Mouse (Mus musculus) MEL (cell line): ENCODE results near the gene Olfr694. TPM values are rescaled to one million over a fixed set of nuclear protein-coding genes. Genes with fewer than 3 reads are reported as not detected.

ENCODE experiments used
- DNase-seq: peaks from one replicate; pipeline ENCODE4 v3.0.0; 2011; ENCODE audit warnings: low read depth, low spot score
- H3K27ac ChIP-seq: 2 replicates; pipeline ENCODE4 v1.5.1; 2012; ENCODE audit warnings: low read depth, mild to moderate bottlenecking, control low read depth, low read length, moderate library complexity; ENCODE audit not compliant: control insufficient read depth
- H3K27me3 ChIP-seq, 2 experiments: fragments of 150-350 bp in 1 of 2; sonication (generic) in 1 of 2; 2 replicates each; pipeline ENCODE4 v1.6.1; 2012; ENCODE audit warnings: low read length in 2 of 2, mild to moderate bottlenecking in 2 of 2, improper control_type of control experiment in 1 of 2, moderate library complexity in 1 of 2; ENCODE audit not compliant: insufficient read depth in 2 of 2, control insufficient read depth in 1 of 2
- H3K36me3 ChIP-seq, 2 experiments: 2 replicates each; pipeline ENCODE4 v1.6.1; 2012 to 2014; ENCODE audit warnings: low read length in 2 of 2, improper control_type of control experiment in 1 of 2, inconsistent platforms in 1 of 2, mild to moderate bottlenecking in 1 of 2; ENCODE audit not compliant: insufficient read depth in 2 of 2, control insufficient read depth in 1 of 2
- H3K4me1 ChIP-seq, 2 experiments: fragments of 150-350 bp in 1 of 2; sonication (generic) in 1 of 2; 2 replicates each; pipeline ENCODE4 v1.6.1; 2012; ENCODE audit warnings: low read length in 2 of 2, improper control_type of control experiment in 1 of 2, mild to moderate bottlenecking in 1 of 2; ENCODE audit not compliant: insufficient read depth in 2 of 2, control insufficient read depth in 1 of 2
- H3K4me3 ChIP-seq, 2 experiments: fragments of 150-350 bp in 1 of 2; sonication (generic) in 1 of 2; 2 replicates each; pipeline ENCODE4 v1.5.1; 2012; ENCODE audit warnings: low read depth in 2 of 2, low read length in 2 of 2, mild to moderate bottlenecking in 2 of 2, moderate library complexity in 2 of 2, control low read depth in 1 of 2, improper control_type of control experiment in 1 of 2; ENCODE audit not compliant: control insufficient read depth in 1 of 2, insufficient read depth in 1 of 2
- H3K79me2 ChIP-seq: 2 replicates; pipeline ENCODE4 v1.6.1; 2012; ENCODE audit warnings: mild to moderate bottlenecking, low read length, moderate library complexity; ENCODE audit not compliant: control insufficient read depth, poor library complexity, insufficient read depth
- H3K9ac ChIP-seq: 2 replicates; pipeline ENCODE4 v1.6.1; 2012; ENCODE audit warnings: low read depth, mild to moderate bottlenecking, control low read depth, low read length, moderate library complexity; ENCODE audit not compliant: control insufficient read depth, poor library complexity, severe bottlenecking
- H3K9me3 ChIP-seq: fragments of 150-350 bp; sonication (generic); replicated peaks from 2 replicates; pipeline ENCODE4 v1.6.1; 2012; ENCODE audit warnings: mild to moderate bottlenecking, low read length, improper control_type of control experiment, moderate library complexity; ENCODE audit not compliant: insufficient read depth
- CHD2 ChIP-seq: IDR thresholded peaks from 2 replicates; pipeline ENCODE4 v1.6.1; 2011; ENCODE audit warnings: low read length, improper control_type of control experiment
- CTCF ChIP-seq, 3 experiments: IDR thresholded peaks in 2 of 3; conservative IDR thresholded peaks in 1 of 3; 2 replicates each; pipeline ENCODE4 v1.5.1; 2011 to 2012; ENCODE audit warnings: low read length in 3 of 3, low read depth in 2 of 3, mild to moderate bottlenecking in 2 of 3, improper control_type of control experiment in 1 of 3, inconsistent platforms in 1 of 3, mixed read lengths in 1 of 3, moderate library complexity in 1 of 3; ENCODE audit not compliant: control insufficient read depth in 1 of 3, insufficient read depth in 1 of 3, poor library complexity in 1 of 3, severe bottlenecking in 1 of 3
- E2F4 ChIP-seq: IDR thresholded peaks from 2 replicates; pipeline ENCODE4 v1.6.1; 2011; ENCODE audit warnings: low read depth, low read length, improper control_type of control experiment, borderline replicate concordance
- ELF1 ChIP-seq: IDR thresholded peaks from 2 replicates; pipeline ENCODE4 v1.6.1; 2014; ENCODE audit warnings: low read depth, mild to moderate bottlenecking, inconsistent platforms, low read length, improper control_type of control experiment, moderate library complexity
- EP300 ChIP-seq, 2 experiments: IDR thresholded peaks; 2 replicates each; pipeline ENCODE4 v1.6.1; 2011; ENCODE audit warnings: improper control_type of control experiment in 2 of 2, low read length in 2 of 2, low read depth in 1 of 2, mild to moderate bottlenecking in 1 of 2
- ETS1 ChIP-seq: IDR thresholded peaks from 2 replicates; pipeline ENCODE4 v1.6.1; 2012; ENCODE audit warnings: low read depth, mild to moderate bottlenecking, inconsistent platforms, low read length, improper control_type of control experiment, moderate library complexity
- GATA1 ChIP-seq: IDR thresholded peaks from 2 replicates; pipeline ENCODE4 v1.6.1; 2011; ENCODE audit warnings: low read depth, low read length, improper control_type of control experiment
- KAT2A ChIP-seq: conservative IDR thresholded peaks from 2 replicates; pipeline ENCODE4 v1.6.1; 2012; ENCODE audit warnings: low read depth, low read length, improper control_type of control experiment, inconsistent platforms
- MEF2A ChIP-seq: IDR thresholded peaks from 2 replicates; pipeline ENCODE4 v1.6.1; 2014; ENCODE audit warnings: low read depth, mild to moderate bottlenecking, inconsistent platforms, low read length, improper control_type of control experiment; ENCODE audit not compliant: poor library complexity, insufficient replicate concordance, severe bottlenecking; ENCODE audit errors: extremely low read depth
- MYC ChIP-seq: IDR thresholded peaks from 2 replicates; pipeline ENCODE4 v1.6.1; 2011; ENCODE audit warnings: low read depth, mild to moderate bottlenecking, low read length, improper control_type of control experiment, moderate library complexity
- NELFE ChIP-seq: IDR thresholded peaks from 2 replicates; pipeline ENCODE4 v1.6.1; 2011; ENCODE audit warnings: low read depth, low read length, improper control_type of control experiment
- RAD21 ChIP-seq: IDR thresholded peaks from 2 replicates; pipeline ENCODE4 v1.6.1; 2011; ENCODE audit warnings: mild to moderate bottlenecking, low read depth, low read length, improper control_type of control experiment
- RCOR1 ChIP-seq: IDR thresholded peaks from 2 replicates; pipeline ENCODE4 v1.6.1; 2012; ENCODE audit warnings: low read depth, mild to moderate bottlenecking, inconsistent platforms, low read length, improper control_type of control experiment
- SIN3A ChIP-seq: IDR thresholded peaks from 2 replicates; pipeline ENCODE4 v1.6.1; 2012; ENCODE audit warnings: low read length, improper control_type of control experiment, inconsistent platforms
- TAL1 ChIP-seq: IDR thresholded peaks from 2 replicates; pipeline ENCODE4 v1.6.1; 2012; ENCODE audit warnings: mild to moderate bottlenecking, inconsistent platforms, low read length, moderate library complexity, mixed read lengths
- TCF12 ChIP-seq: IDR thresholded peaks from 2 replicates; pipeline ENCODE4 v1.6.1; 2014; ENCODE audit warnings: low read depth, mild to moderate bottlenecking, inconsistent platforms, low read length, improper control_type of control experiment, moderate library complexity
- UBTF ChIP-seq: IDR thresholded peaks from 2 replicates; pipeline ENCODE4 v1.6.1; 2012; ENCODE audit warnings: low read depth, mild to moderate bottlenecking, inconsistent platforms, low read length, improper control_type of control experiment, moderate library complexity, borderline replicate concordance; ENCODE audit not compliant: insufficient read depth
- ZC3H11A ChIP-seq: IDR thresholded peaks from 2 replicates; pipeline ENCODE4 v1.6.1; 2012; ENCODE audit warnings: low read depth, mild to moderate bottlenecking, inconsistent platforms, low read length, improper control_type of control experiment
- polyA plus RNA-seq, 2 experiments: library from polyadenylated mRNA; stranded (reverse) in 1 of 2; unstranded in 1 of 2; fragments of >175 nt in 1 of 2; fragments of >200 nt in 1 of 2; gene quantifications; 2 replicates each; pipeline versions ENCODE4 v1.2.1 to v1.2.4; 2012; ENCODE audit warnings: low replicate concordance in 2 of 2, low read depth in 1 of 2; ENCODE audit not compliant: insufficient read length in 2 of 2, insufficient read depth in 1 of 2, missing spikeins in 1 of 2
- total RNA-seq: library from RNA; depleted of rRNA; stranded (reverse); fragments of 300-350 nt; gene quantifications from 2 replicates; pipeline ENCODE4 v1.2.3, GENCODE M21; 2012; rRNA removed

Olfr694 gene
- total and polyA plus RNA-seq, 3 experiments, result not detected

- no peak overlapping the region for H3K9ac ChIP-seq
- no peaks in the 10 kb centered on the region for H3K79me2 ChIP-seq
- H3K4me3 ChIP-seq, result no peak overlapping the region
- no peaks in the 10 kb centered on the region for H3K9me3 ChIP-seq
- peak; percentile 40 for DNase-seq
- peaks cover 0 to under 1% of the 10 kb centered on the region in 2 experiments; a peak in 2 of 4 replicates for H3K36me3 ChIP-seq
- TF ChIP-seq ETS1 (peak; percentile 52; the same call in 1 of the 2 replicates), TAL1 (no peak), TCF12 (0 out of 2 replicates have a peak, but pooled peaks have one; percentile 36), CHD2 (no peak), KAT2A (no peak), CTCF (IDR thresholded peaks at IDR 0.05 in 2 of 3, conservative IDR thresholded peaks at IDR 0.05 in 1 of 3; ENCODE audit: control insufficient read depth in 1 of 3, insufficient read depth in 1 of 3, low read depth in 2 of 3, low read length in 3 of 3, poor library complexity in 1 of 3, severe bottlenecking in 1 of 3) (no peak), NELFE (no peak), UBTF (no peak), EP300 (IDR thresholded peaks at IDR 0.05; ENCODE audit: low read depth in 1 of 2, low read length in 2 of 2) (peak; percentile 64 to 67), MEF2A (no peak), ELF1 (no peak), MYC (no peak), ZC3H11A (no peak), SIN3A (no peak), RCOR1 (peak; percentile 71), E2F4 (no peak), GATA1 (peak; percentile 61), RAD21 (no peak)
- no peak overlapping the region for H3K27ac ChIP-seq
- H3K27me3 ChIP-seq, result no peaks in the 10 kb centered on the region
- peaks cover 3 to 5% of the 10 kb centered on the region in 2 experiments; a peak in 1 of 4 replicates for H3K4me1 ChIP-seq
Measured at GRCm38 (mm10) chr7:106635560-106635959, 56.1 kb downstream of the Olfr694 start.

Other genes with a start within 250 kb of the Olfr694 start
- not detected in 2 replicates for gene Olfr693, start 11.2 kb downstream of the Olfr694 start, total RNA-seq
- gene Olfr693, start 11.2 kb downstream of the Olfr694 start, polyA plus RNA-seq, result not detected
- gene Olfr695, start 24.6 kb upstream of the Olfr694 start, total RNA-seq, result not detected in 2 replicates
- not detected for gene Olfr695, start 24.6 kb upstream of the Olfr694 start, polyA plus RNA-seq
- not detected in 2 replicates for gene Olfr697, start 50.6 kb upstream of the Olfr694 start, total RNA-seq
- not detected for gene Olfr697, start 50.6 kb upstream of the Olfr694 start, polyA plus RNA-seq
- not detected in 2 replicates for gene Olfr698, start 63.6 kb upstream of the Olfr694 start, total RNA-seq
- gene Olfr698, start 63.6 kb upstream of the Olfr694 start, polyA plus RNA-seq, result not detected
- not detected in 2 replicates for gene Olfr699, start 101.4 kb upstream of the Olfr694 start, total RNA-seq
- gene Olfr699, start 101.4 kb upstream of the Olfr694 start, polyA plus RNA-seq, result not detected
- not detected in 2 replicates for gene Olfr700, start 117.0 kb upstream of the Olfr694 start, total RNA-seq
- not detected for gene Olfr700, start 117.0 kb upstream of the Olfr694 start, polyA plus RNA-seq
- gene Olfr701, start 122.3 kb upstream of the Olfr694 start, total RNA-seq, result not detected in 2 replicates
- gene Olfr701, start 122.3 kb upstream of the Olfr694 start, polyA plus RNA-seq, result not detected
- gene Olfr702, start 142.1 kb upstream of the Olfr694 start, total RNA-seq, result not detected in 2 replicates
- not detected for gene Olfr702, start 142.1 kb upstream of the Olfr694 start, polyA plus RNA-seq
- gene Olfr703, start 151.5 kb upstream of the Olfr694 start, total RNA-seq, result not detected in 2 replicates
- not detected for gene Olfr703, start 151.5 kb upstream of the Olfr694 start, polyA plus RNA-seq
- gene Olfr704, start 171.4 kb upstream of the Olfr694 start, total RNA-seq, result not detected in 2 replicates
- gene Olfr704, start 171.4 kb upstream of the Olfr694 start, polyA plus RNA-seq, result not detected
- not detected in 2 replicates for gene Olfr705, start 185.1 kb upstream of the Olfr694 start, total RNA-seq
- gene Olfr705, start 185.1 kb upstream of the Olfr694 start, polyA plus RNA-seq, result not detected
- gene Olfr706, start 196.3 kb upstream of the Olfr694 start, total RNA-seq, result not detected in 2 replicates
- not detected for gene Olfr706, start 196.3 kb upstream of the Olfr694 start, polyA plus RNA-seq
- gene Olfr707, start 209.4 kb upstream of the Olfr694 start, total RNA-seq, result not detected in 2 replicates
- not detected for gene Olfr707, start 209.4 kb upstream of the Olfr694 start, polyA plus RNA-seq
- gene Olfr1532-ps1, start 216.2 kb upstream of the Olfr694 start, total RNA-seq, result not detected in 2 replicates
- gene Olfr1532-ps1, start 216.2 kb upstream of the Olfr694 start, polyA plus RNA-seq, result not detected
- not detected in 2 replicates for gene Olfr709-ps1, start 240.4 kb upstream of the Olfr694 start, total RNA-seq
- gene Olfr709-ps1, start 240.4 kb upstream of the Olfr694 start, polyA plus RNA-seq, result not detected